Mouse (Mus musculus) embryonic facial prominence, embryonic 14.5 days (tissue): ENCODE measurements around the gene Mansc1. TPM values are rescaled to one million over a fixed set of nuclear protein-coding genes. Genes with fewer than 3 reads are reported as not detected.

Experiments used
- ATAC-seq: fragments of 200-750 bp; cut with Nextera tagmentation; 2 replicates; pipeline ENCODE4 v1.8.0; 2017; ENCODE audit warnings: low read depth, moderate number of reproducible peaks, moderate TSS enrichment
- DNase-seq: peaks from one replicate; pipeline ENCODE4 v3.0.0-alpha.2; 2015; ENCODE audit warnings: low spot score
- H3K27ac ChIP-seq: fragments of 300-500 bp; sonication (generic); replicated peaks from 2 replicates; pipeline ENCODE4 v1.5.1; 2014; ENCODE audit warnings: low read depth, mild to moderate bottlenecking, low read length, moderate library complexity
- H3K27me3 ChIP-seq: fragments of 300-500 bp; sonication (generic); replicated peaks from 2 replicates; pipeline ENCODE4 v1.6.1; 2014; ENCODE audit warnings: low read length; ENCODE audit not compliant: control insufficient read depth, insufficient read depth
- H3K36me3 ChIP-seq: fragments of 300-500 bp; sonication (generic); 2 replicates; pipeline ENCODE4 v1.6.1; 2014; ENCODE audit warnings: low read length, mixed read lengths; ENCODE audit not compliant: control insufficient read depth, insufficient read depth
- H3K4me1 ChIP-seq: fragments of 300-500 bp; sonication (generic); 2 replicates; pipeline ENCODE4 v1.6.1; 2014; ENCODE audit warnings: antibody characterized with exemption, low read length; ENCODE audit not compliant: control insufficient read depth, insufficient read depth
- H3K4me2 ChIP-seq: fragments of 300-500 bp; sonication (generic); 2 replicates; pipeline ENCODE4 v1.6.1; 2014; ENCODE audit warnings: low read depth, mild to moderate bottlenecking, low read length, moderate library complexity, mixed read lengths
- H3K4me3 ChIP-seq: fragments of 300-500 bp; sonication (generic); 2 replicates; pipeline ENCODE4 v1.5.1; 2014; ENCODE audit warnings: low read depth, mild to moderate bottlenecking, low read length
- H3K9ac ChIP-seq: fragments of 300-500 bp; sonication (generic); 2 replicates; pipeline ENCODE4 v1.6.1; 2014; ENCODE audit warnings: low read depth, mild to moderate bottlenecking, low read length, moderate library complexity, mixed read lengths
- H3K9me3 ChIP-seq: fragments of 300-500 bp; sonication (generic); 2 replicates; pipeline ENCODE4 v1.6.1; 2016; ENCODE audit warnings: low read length; ENCODE audit not compliant: control insufficient read depth
- WGBS: fragments of 180-500 bp; shearing (Covaris S2); extraction: QIAGEN DNeasy Blood & Tissue Kit; methylation state at CpG from one replicate; pipeline ENCODE4 v1.1.7; 2014; 5-methylcytosine and 5-hydroxymethylcytosine counted together
- polyA plus RNA-seq: library from polyadenylated mRNA; unstranded; fragments of >200 nt; fragmentation: Nextera tagmentation; extraction: Ambion mirVana; gene quantifications from 2 replicates; pipeline ENCODE4 v1.2.1, GENCODE M21; 2014

The Mansc1 gene
- polyA plus RNA-seq, 1 experiment from 2014 or later = 2.1 TPM

DNA sequence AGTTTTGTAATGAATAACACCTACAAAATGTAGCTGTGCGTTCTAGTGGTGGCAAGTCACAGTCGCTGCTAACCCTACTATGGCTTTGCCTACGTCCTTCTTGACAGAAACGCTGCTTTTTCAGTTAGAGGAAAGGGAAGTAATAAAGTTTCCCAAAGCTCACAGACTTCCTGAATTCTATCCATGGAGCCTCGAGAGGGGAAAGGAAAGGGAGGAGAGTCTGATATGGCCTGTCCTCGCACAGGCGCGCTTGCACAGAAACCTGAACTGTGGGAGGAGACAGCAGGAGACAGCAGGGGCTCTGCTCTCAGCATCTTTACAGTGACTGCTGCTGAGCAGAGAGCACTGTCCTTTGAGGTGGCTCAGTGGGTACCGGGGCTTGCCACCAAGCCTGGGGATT is 1.8 kb downstream of the Mansc1 start:
- no peak overlapping the region for H3K4me2 ChIP-seq
- H3K4me3 ChIP-seq = no peak overlapping the region
- H3K4me1 ChIP-seq = 0 out of 2 replicates have a peak, but pooled peaks cover 3% of the 10 kb centered on the region
- H3K36me3 ChIP-seq = no peaks in the 10 kb centered on the region
- no peak overlapping the region for H3K27ac ChIP-seq
- peaks cover 10% of the 10 kb centered on the region; the same call in 1 of the 2 replicates for H3K27me3 ChIP-seq
- no peak overlapping the region for H3K9ac ChIP-seq
- DNase-seq (no peak), ATAC-seq (no peak)
- WGBS = 68% methylated on average over 9 of the region's 9 CpGs
- H3K9me3 ChIP-seq = 0 out of 2 replicates have a peak, but pooled peaks cover 4% of the 10 kb centered on the region

DNA sequence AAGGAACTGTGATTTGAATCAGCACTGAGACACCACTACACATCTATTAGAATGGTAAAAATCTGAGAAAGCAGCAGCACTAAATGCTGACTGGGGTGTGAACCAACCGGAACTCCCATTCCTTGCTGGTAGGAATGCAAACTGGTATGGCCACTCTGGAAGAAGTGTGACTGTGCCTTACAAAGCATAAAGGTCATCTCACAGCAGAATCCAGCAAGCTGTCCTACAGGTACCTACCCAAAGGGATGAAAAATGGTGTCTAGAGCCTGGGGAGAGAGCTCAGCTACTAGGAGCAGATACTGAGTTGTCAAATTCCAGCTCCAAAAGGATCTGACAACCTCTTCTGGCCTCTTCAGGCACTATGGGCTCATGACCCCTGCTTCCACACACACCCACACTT is 5.7 kb downstream of the Mansc1 start:
- Histone ChIP-seq H3K4me3 (no peak overlapping the region), H3K27ac (no peak overlapping the region), H3K36me3 (no peaks in the 10 kb centered on the region), H3K4me2 (no peak overlapping the region), H3K27me3 (no peaks in the 10 kb centered on the region), H3K4me1 (no peaks in the 10 kb centered on the region), H3K9me3 (0 out of 2 replicates have a peak, but pooled peaks cover 4% of the 10 kb centered on the region), H3K9ac (no peak overlapping the region)
- 91% methylated on average over 1 of the region's 1 CpGs for WGBS
- ATAC-seq = no peak
- no peak for DNase-seq

DNA sequence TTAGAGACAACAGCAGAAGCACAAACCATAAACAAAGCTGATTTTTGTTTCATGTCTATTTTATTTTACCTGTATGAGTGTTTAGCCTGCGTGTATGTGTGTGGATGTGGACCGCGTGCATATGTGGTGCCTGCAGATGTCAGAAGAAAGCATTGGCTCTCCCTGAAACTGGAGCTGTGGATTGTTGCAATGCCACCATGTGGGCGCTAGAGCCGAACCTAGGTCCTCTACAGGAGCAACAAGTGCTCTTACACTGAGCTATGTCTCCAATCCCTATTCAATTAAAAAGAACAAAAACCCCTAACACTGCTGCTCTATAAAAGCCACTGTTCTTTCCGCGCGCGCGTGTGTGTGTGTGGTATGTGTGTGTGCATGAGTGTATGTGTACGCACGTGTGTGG is 6.9 kb downstream of the Mansc1 start:
- Histone ChIP-seq H3K4me3 (no peak overlapping the region), H3K27ac (no peak overlapping the region), H3K4me2 (no peak overlapping the region), H3K9me3 (no peaks in the 10 kb centered on the region), H3K36me3 (no peaks in the 10 kb centered on the region), H3K27me3 (no peaks in the 10 kb centered on the region), H3K9ac (no peak overlapping the region), H3K4me1 (no peaks in the 10 kb centered on the region)
- 64% methylated on average over 12 of the region's 12 CpGs for WGBS
- DNase-seq (no peak), ATAC-seq (no peak)

DNA sequence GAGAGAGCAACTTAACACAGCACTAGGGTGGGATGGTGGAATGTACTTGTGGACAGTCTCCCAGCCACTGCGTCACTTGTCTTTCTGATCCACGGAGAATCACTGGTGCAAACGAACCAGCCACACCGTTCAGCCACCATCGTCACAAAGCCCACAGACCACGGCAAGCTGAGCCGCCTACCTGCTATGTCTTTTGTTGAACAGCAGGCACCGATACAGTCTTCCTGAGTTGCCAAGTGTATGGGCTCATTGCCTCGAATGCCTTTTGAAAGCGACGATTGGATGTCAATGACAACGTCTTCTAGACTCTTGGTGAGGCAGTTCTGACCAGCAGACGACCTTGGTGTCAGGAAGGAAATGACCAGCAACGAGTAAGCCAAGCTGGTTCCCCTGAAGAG is 10.7 kb downstream of the Mansc1 start:
- WGBS = 77% methylated on average over 14 of the region's 14 CpGs

DNA sequence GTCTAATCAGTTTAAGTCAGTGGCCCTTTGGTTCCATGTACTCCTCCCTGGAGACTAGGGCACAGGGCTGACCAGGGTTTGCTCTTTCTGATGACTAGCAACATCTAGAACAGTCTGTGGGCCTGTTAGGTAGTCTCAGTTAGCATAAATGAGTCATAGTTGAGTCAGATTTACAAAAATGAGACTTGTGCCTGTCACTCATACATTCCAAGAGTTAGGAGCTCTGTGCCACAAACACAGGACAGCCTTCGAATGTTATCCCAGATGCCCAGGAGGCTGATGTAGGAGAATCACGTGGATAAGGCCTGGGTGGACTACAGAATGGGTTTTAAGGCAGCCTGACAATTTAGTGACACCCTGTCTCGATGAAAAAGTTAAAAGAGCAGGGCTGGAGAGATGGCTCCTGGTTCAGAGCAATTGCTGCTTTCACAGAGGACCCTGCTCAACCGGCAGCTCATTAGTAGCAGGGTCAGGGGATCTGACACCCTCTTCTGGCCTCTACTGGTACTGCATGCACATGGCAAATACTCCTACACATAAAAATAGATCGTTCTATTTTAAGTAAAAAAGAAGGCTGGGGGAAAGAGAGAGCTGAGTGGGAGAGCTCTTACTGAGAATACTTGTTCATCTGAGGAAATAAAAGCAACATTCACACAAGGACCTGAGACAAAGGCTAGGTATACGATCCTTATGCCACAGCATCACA is 11.3 kb downstream of the Mansc1 start:
- no peak overlapping the region for H3K9ac ChIP-seq
- no peak overlapping the region for H3K27ac ChIP-seq
- H3K4me2 ChIP-seq = no peak overlapping the region
- H3K4me1 ChIP-seq = no peaks in the 10 kb centered on the region
- ATAC-seq (no peak), DNase-seq (no peak)
- no peaks in the 10 kb centered on the region for H3K27me3 ChIP-seq
- H3K4me3 ChIP-seq = no peak overlapping the region
- WGBS = 66% methylated on average over 6 of the region's 6 CpGs
- H3K36me3 ChIP-seq = no peaks in the 10 kb centered on the region
- no peaks in the 10 kb centered on the region for H3K9me3 ChIP-seq

More for the DNA sequence above, 10.7 kb downstream of the Mansc1 start:
- H3K27me3 ChIP-seq = no peaks in the 10 kb centered on the region
- H3K4me1 ChIP-seq = no peaks in the 10 kb centered on the region
- no peak for ATAC-seq
- no peak for DNase-seq
- H3K4me3 ChIP-seq = no peak overlapping the region
- no peak overlapping the region for H3K4me2 ChIP-seq
- no peaks in the 10 kb centered on the region for H3K9me3 ChIP-seq
- no peak overlapping the region for H3K27ac ChIP-seq
- no peaks in the 10 kb centered on the region for H3K36me3 ChIP-seq
- H3K9ac ChIP-seq = no peak overlapping the region

DNA sequence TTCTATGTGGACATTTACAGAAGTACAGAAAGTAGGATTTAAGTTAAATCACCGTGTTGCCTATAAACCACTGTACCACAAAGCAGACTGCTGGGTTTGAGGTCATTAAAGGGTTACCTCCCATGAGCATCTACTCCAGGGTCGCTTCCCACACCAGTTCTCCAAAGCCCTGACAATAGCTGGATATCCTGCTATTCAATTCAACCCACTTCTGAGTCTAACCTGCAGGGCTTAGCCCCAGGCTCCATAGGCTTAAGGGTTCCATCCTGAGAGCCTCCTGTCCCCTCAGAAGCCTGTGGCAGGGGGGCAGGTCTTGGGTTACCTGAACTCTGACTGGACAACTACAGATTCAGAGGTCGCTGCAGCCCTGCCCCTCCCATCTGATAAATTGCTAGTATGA is 12.2 kb downstream of the Mansc1 start:
- no peaks in the 10 kb centered on the region for H3K4me1 ChIP-seq
- 67% methylated on average over 3 of the region's 3 CpGs for WGBS
- ATAC-seq (no peak), DNase-seq (no peak)
- no peak overlapping the region for H3K4me3 ChIP-seq
- no peaks in the 10 kb centered on the region for H3K9me3 ChIP-seq
- no peaks in the 10 kb centered on the region for H3K27me3 ChIP-seq
- no peak overlapping the region for H3K9ac ChIP-seq
- no peaks in the 10 kb centered on the region for H3K36me3 ChIP-seq
- no peak overlapping the region for H3K4me2 ChIP-seq
- no peak overlapping the region for H3K27ac ChIP-seq

DNA sequence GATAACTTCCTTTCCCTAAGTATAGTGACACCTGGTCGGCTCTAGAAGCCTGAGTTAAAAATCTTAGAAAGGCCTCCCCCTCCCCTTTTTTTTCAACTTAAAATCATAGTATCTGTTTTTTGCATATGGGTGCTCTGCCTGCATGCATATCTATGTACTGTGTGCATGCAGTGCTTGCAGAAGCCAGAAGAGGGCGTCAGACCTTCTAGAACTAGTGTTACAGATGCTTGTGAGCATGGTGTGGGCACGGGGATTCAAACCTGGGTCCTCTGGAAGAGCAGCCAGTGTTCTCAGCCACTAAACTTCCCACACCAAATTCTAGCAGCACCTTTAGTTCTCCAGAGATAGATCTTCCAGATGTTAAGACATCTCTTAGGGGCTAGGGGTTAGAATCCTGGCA is 14.7 kb downstream of the Mansc1 start:
- DNase-seq = no peak
- Histone ChIP-seq H3K4me2 (no peak overlapping the region), H3K27me3 (no peaks in the 10 kb centered on the region), H3K4me1 (no peaks in the 10 kb centered on the region), H3K4me3 (no peak overlapping the region), H3K9ac (no peak overlapping the region), H3K9me3 (no peaks in the 10 kb centered on the region), H3K36me3 (no peaks in the 10 kb centered on the region), H3K27ac (no peak overlapping the region)
- WGBS = 45% methylated on average over 3 of the region's 3 CpGs
- no peak for ATAC-seq

DNA sequence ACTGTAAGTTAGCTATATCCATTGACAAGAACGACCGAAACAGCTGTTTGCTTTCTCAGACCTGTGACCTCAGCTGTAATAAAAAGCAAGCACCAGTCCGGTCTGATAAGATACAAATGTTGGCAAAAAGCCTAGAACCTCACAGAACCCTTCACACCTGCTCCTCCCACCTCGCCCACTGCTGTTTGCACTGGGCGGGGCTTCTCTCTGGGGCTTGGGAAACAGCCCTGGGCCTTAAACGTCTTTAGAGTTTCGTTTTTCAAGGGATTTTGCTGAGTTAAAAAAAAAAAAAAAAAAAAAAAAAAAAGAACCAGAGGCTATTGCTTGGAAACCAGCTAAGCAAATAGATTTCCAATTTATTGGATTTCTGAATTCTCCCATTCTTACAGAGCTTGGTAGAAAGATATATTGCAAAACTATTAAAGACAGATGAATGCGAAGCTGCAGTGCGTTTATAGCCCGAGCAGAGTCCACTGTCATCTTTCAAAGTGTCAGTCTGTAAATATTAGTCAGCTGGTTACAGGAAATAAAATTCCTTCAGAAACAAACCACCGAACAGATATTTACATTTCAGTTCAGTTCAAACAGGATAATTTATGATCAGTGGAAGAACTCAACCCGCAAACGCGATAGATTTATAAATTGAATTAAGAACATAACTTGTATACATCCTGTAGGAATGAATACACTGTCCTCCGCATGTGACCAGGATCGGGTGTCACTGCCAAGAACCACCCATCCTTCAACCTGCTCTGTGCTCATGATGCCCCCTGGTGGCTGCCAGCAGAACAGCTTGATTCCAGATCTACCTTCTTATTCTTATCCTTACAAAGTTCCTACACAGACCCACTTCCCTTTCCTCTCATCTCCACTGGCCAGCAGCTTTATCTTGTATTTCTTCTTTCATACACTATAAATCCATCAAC is 17.3 kb downstream of the Mansc1 start:
- DNase-seq (peak; percentile 91), ATAC-seq (peak; percentile 65; the same call in 1 of the 2 replicates)
- no peak overlapping the region for H3K27ac ChIP-seq
- H3K27me3 ChIP-seq = no peaks in the 10 kb centered on the region
- peak overlapping the region; percentile 13; the same call in 1 of the 2 replicates for H3K4me2 ChIP-seq
- no peaks in the 10 kb centered on the region for H3K36me3 ChIP-seq
- H3K9me3 ChIP-seq = no peaks in the 10 kb centered on the region
- no peak overlapping the region for H3K4me3 ChIP-seq
- H3K9ac ChIP-seq = no peak overlapping the region
- H3K4me1 ChIP-seq = no peaks in the 10 kb centered on the region
- 13% methylated on average over 16 of the region's 16 CpGs for WGBS
